Mouse (Mus musculus) small intestine, adult 2 months (tissue): ENCODE measurements around the gene Usp2.

Experiments
- CTCF ChIP-seq: fragments of 200-500 bp; IDR thresholded peaks from 2 replicates; pipeline ENCODE4 v1.5.1; 2012; ENCODE audit warnings: low read depth, mild to moderate bottlenecking, control low read depth, inconsistent platforms, low read length, moderate library complexity, mixed read lengths; ENCODE audit not compliant: insufficient replicate concordance, insufficient read length; ENCODE audit errors: extremely low read depth
- POLR2A ChIP-seq: fragments of 200-500 bp; IDR thresholded peaks from 2 replicates; pipeline ENCODE4 v1.6.1; 2012; ENCODE audit warnings: low read depth, mild to moderate bottlenecking, control low read depth, inconsistent platforms, low read length, moderate library complexity

DNA sequence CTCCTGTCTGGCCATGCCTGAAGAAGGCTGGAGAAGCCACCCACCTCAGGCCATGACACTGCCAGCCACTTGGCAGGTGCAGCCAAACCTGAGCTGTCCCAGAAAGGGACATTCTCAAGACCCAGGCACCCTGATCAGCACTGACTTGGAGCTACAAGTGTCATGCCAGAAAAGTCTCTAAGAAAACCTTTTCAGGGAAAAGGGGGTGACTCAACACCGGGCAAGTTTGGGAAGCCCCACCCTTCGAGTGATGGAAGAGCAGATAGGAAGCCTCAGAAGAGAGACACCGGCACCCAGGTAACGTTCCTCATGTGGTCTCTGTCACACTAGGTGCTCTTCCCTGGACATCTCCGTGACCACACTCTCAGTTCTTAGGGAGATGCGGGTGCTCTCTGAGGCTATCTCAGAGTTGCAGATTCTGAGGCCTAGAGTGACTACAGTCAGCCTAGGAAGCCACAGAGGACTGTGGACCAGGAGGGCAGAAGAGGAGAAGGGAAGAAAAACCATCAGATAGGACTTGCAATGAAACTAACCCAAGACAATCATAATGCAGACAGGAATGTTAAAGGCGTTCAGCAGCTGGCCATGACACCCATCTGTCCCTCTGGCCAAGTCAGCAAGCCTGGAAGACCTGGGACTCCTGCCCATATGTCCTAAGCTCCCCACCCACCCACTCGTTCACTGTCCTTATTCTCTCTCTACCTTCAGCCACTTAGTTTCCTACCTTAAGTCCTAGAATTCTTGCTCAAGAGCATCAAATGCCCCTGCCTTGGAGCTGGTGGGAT is 17.2 kb upstream of the Usp2 start:
- no peak for TF ChIP-seq CTCF
- TF ChIP-seq POLR2A, result no peak
